Mouse (Mus musculus) kidney, postnatal 14 days (tissue): ENCODE measurements around the gene Tpgs1.

Experiments
- DNase-seq: peaks from one replicate; pipeline ENCODE4 v3.0.0; 2022; ENCODE audit warnings: mixed read lengths

Tpgs1 gene

DNA sequence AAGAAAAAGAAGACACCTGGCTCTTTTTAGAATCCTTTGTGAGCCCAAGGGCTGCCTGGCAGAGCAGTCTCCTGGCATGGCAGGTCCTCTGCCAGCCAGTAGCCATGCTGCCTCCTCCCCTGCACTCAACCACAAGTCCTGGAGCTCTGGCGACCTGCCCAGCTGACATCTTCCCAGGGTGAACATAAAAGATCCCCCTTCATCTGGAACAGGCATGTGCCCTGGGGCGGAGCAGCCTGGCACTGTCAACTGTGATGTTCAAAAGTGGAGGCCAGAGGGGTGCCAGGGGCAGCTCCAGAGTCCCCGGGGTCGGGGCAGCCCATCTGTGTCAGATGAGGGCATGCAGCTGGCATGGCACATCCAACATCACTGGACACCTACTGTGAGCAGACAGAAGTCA is 45.8 kb downstream of the Tpgs1 start:
- no peak for DNase-seq

DNA sequence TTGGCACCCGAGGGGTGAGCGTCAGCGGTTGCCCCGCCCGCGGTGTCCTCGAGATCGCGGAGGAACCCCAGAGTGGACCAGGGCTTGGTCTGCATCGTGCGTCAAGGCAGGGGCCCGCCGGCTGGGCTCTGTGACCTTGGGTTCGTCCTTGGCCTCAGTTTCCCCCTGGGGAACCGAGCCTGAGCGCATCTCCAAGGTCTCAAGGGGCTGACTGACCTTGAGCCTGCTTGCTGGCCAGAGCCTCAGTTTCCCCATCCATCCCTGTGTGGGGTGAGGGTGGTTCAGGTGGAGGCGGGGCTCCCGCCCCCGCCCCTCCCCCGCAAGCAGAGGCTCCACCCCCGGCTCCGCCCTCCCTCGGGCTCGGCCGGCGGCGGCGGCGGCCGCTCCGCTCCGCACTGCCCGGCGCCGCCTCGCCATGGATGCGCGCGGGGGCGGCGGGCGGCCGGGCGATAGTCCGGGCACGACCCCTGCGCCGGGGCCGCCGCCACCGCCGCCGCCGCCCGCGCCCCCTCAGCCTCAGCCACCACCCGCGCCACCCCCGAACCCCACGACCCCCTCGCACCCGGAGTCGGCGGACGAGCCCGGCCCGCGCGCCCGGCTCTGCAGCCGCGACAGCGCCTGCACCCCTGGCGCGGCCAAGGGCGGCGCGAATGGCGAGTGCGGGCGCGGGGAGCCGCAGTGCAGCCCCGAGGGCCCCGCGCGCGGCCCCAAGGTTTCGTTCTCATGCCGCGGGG is 47.3 kb downstream of the Tpgs1 start, which contains the start of gene Hcn2:
Gene Hcn2 (plus strand): TSS at position 381 of the 734 bp plus-strand sequence.
- DNase-seq = no peak

DNA sequence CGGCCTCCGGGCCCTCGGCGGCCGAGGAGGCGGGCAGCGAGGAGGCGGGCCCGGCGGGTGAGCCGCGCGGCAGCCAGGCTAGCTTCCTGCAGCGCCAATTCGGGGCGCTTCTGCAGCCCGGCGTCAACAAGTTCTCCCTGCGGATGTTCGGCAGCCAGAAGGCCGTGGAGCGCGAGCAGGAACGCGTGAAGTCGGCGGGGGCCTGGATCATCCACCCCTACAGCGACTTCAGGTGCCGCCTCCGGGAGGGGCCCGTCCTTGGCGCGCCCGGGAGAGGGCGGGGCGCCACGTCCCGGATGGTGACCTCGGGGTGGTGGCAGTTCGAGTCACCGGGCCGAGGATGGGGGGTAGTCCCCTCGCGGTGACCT is 47.8 kb downstream of the Tpgs1 start:
- no peak for DNase-seq

DNA sequence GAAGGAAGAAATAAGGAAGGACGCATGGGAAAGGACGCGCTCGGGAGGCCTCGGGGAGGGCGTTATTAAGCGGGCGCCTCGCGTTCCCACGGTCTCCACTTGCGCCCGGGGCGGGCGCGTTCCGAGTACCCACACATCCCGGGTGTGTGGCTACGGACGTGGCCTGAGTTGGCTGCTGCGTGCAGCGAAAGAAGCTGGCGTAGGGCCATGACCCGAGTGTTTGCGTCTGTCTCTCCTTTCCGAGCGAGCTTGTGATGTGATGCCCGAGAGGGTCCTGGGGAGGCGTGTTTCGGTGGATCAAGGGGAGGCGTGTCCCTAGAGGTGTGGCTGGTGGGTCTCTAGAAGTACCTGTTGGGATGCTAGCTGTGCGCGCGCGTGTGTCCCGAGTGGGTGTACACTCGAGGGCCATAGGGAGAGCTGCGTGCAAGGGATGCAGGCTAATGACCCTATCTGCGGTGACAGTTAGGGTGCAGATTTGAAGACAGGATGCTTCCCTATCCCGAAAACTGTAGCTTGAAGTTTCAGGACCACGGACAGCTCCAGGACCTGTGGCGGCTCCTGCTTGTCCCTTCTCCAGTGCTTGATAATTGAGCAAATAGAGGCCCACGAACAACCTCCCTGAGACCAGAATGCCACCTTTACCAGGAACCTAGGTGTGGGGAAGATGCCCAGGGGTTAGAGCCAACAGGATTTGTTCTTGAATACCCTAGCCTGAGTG is 48.6 kb downstream of the Tpgs1 start:
- peak; percentile 78 for DNase-seq

DNA sequence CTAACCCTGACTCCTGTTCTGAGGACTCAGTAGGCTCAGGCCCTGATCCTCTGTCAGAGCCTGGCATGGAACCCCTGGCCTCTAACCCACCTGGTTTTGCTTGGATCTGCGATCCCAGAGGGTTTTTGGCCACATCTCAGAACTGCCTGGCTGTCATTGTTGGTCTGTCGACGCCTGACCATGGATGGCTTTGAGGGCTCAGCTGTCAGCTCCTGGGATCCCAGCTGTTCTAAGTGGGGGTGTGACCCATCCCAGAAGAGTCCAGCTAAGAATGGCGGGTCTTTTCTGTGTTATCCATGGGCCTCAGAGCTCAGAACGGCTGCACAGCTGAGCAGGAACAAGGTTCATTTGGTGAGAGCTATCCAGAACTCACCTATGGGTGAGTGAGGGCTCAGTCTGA is 51.9 kb downstream of the Tpgs1 start:
- DNase-seq = no peak

DNA sequence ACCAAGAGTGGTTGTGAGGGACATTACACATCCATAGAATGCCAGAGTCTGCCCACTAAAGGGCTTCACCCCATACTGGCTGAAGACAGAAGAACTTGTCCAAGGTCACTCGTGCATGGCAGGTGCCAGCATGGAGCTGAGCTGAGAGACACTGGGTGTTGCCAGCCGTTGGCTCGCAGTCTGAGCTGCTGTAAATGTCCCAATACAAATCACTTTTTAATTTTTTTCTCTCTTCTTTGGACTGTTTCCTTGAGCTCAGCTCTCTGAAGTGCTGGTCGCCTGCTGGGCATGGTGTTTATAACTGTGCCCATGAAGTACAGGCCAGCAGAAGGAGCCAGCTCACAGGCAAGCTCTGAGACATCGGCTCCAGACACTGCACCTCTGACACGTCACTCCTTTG is 53.9 kb downstream of the Tpgs1 start:
- DNase-seq = no peak

DNA sequence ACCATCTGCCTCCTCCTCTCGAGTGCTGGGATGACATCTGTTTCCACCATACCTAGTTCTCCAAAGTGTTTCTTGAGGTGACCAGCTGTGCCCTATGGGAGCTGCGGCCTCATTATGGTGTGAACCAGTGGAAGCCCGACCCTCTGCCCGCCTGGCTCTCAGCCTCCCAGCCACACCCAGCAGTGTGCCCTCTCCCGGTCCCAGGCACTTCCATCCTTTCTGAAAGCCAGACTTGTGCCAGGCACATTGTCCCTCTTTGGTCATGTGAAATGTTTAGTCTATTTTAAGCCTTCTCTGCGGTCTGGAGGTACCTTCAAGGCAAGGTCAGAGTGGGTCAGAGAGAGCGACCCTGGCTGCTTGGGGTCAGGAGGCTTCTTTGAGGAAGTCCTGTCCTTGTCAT is 54.5 kb downstream of the Tpgs1 start:
- DNase-seq = no peak
